Comparison of ENCODE assay signal across 9 mouse cellular contexts in genomic region chr2:181060127-181060526, GRCm38 (mm10). TPM values are rescaled to one million over a fixed set of nuclear protein-coding genes. Genes with fewer than 3 reads are reported as not detected.
DNase-seq lines count a peak whose midpoint lies in the region; ATAC-seq and TF ChIP-seq lines count a peak whose summit lies in the region.
"Had no signal": no experiment of that assay in that cellular context is flagged by ENCODE, and none has a peak within 500 bp of the region (broad histone marks: within the 10 kb centered on the region; RNA-seq: fewer than 3 reads in every experiment).

No protein-coding gene starts in this region.

- no peaks in the 10 kb centered on the region for H3K36me3 ChIP-seq in limb, embryonic 12.5 days
- H3K36me3 ChIP-seq in stomach, embryonic 16.5 days (ENCODE audit: control insufficient read depth, insufficient read depth, low read length) = no peaks in the 10 kb centered on the region
- H3K36me3 ChIP-seq: embryonic facial prominence, embryonic 13.5 days had no signal

- DNase-seq in 416B (ENCODE audit: low read depth) = peak; percentile 74
- peak; percentile 75 to 94 for DNase-seq in adrenal gland, adult (ENCODE audit: inconsistent age in 2 of 2, low spot score in 1 of 2)
- peak; percentile 70 for DNase-seq in gastrocnemius, postnatal 14 days
- DNase-seq in kidney, adult 9 months = peak; percentile 85
- peak; percentile 85 for DNase-seq in neural tube, embryonic 10.5 days (ENCODE audit: extremely low spot score, low spot score)

- ATAC-seq in limb, embryonic 12.5 days (ENCODE audit: insufficient number of reproducible peaks, insufficient read depth, low FRiP score, low TSS enrichment, low read depth) = peak; percentile 63; the same call in 1 of the 2 replicates
- peak; percentile 76; the same call in 1 of the 2 replicates for ATAC-seq in stomach, embryonic 16.5 days (ENCODE audit: insufficient read depth, low FRiP score)

- peak; percentile 97 for TF ChIP-seq CTCF in cortical plate, adult 2 months (IDR thresholded peaks at IDR 0.05; ENCODE audit: extremely low read depth, insufficient read depth, low read length)

- H3K4me3 ChIP-seq in cortical plate, adult 2 months (ENCODE audit: insufficient read depth, low read length) = no peak overlapping the region
- H3K4me3 ChIP-seq in limb, embryonic 12.5 days (replicated peaks) = no peak overlapping the region
- H3K4me3 ChIP-seq in stomach, embryonic 16.5 days (replicated peaks; ENCODE audit: low read length) = no peak overlapping the region
- H3K4me3 ChIP-seq: embryonic facial prominence, embryonic 13.5 days had no signal

- H3K27me3 ChIP-seq in limb, embryonic 12.5 days = peaks cover 8% of the 10 kb centered on the region
- H3K27me3 ChIP-seq in stomach, embryonic 16.5 days (ENCODE audit: control insufficient read depth, insufficient read depth, low read length) = no peaks in the 10 kb centered on the region

- no peaks in the 10 kb centered on the region for H3K4me1 ChIP-seq in cortical plate, adult 2 months (ENCODE audit: control insufficient read depth, insufficient read depth, low read length)
- peaks cover 11% of the 10 kb centered on the region; the same call in 1 of the 2 replicates for H3K4me1 ChIP-seq in limb, embryonic 12.5 days (replicated peaks)
- H3K4me1 ChIP-seq in stomach, embryonic 16.5 days (ENCODE audit: control insufficient read depth, insufficient read depth, low read length) = no peaks in the 10 kb centered on the region

- WGBS in limb, embryonic 12.5 days = 16% methylated on average over 5 of the region's 5 CpGs
- WGBS in stomach, embryonic 16.5 days = 15% methylated on average over 5 of the region's 5 CpGs

- TF ChIP-seq POLR2A in cortical plate, adult 2 months (IDR thresholded peaks at IDR 0.05; ENCODE audit: extremely low read depth, insufficient read depth, low read length) = no peak

- no peaks in the 10 kb centered on the region for H3K9me3 ChIP-seq in limb, embryonic 12.5 days
- H3K9me3 ChIP-seq in stomach, embryonic 16.5 days (replicated peaks; ENCODE audit: control insufficient read depth, low read length) = no peaks in the 10 kb centered on the region
- H3K9me3 ChIP-seq: embryonic facial prominence, embryonic 13.5 days had no signal

- H3K9ac ChIP-seq in limb, embryonic 12.5 days (replicated peaks) = no peak overlapping the region
- H3K9ac ChIP-seq in stomach, embryonic 16.5 days (ENCODE audit: low read length) = no peak overlapping the region
- H3K9ac ChIP-seq: embryonic facial prominence, embryonic 13.5 days had no signal

- H3K27ac ChIP-seq in cortical plate, adult 2 months (ENCODE audit: insufficient read depth, low read length) = no peak overlapping the region
- H3K27ac ChIP-seq in limb, embryonic 12.5 days = no peak overlapping the region
- H3K27ac ChIP-seq in stomach, embryonic 16.5 days (ENCODE audit: low read length) = no peak overlapping the region
- H3K27ac ChIP-seq: embryonic facial prominence, embryonic 13.5 days had no signal

- H3K4me2 ChIP-seq in limb, embryonic 12.5 days = no peak overlapping the region
- H3K4me2 ChIP-seq in stomach, embryonic 16.5 days (ENCODE audit: low read depth, low read length) = no peak overlapping the region
- H3K4me2 ChIP-seq: embryonic facial prominence, embryonic 13.5 days had no signal

- intact Hi-C loops in gastrocnemius, postnatal 14 days (cut with DNase I; ENCODE audit: low total_unique reads) = no loop called here

RNA-seq across cellular contexts. Expression of gene Chrna4, which starts 16.8 kb away (rescaled TPM):
- polyA plus RNA-seq in cortical plate, adult 2 months (2012; rRNA removed) = 17.6 and 17.7 TPM in 2 replicates
- total RNA-seq in gastrocnemius, postnatal 14 days (2021) = 1 to 10 TPM in 1 of 2 experiments, under 1 TPM in 1; 0.93 to 1.3 TPM
- 0.97 and 1.4 TPM in 2 replicates for polyA plus RNA-seq in limb, embryonic 12.5 days (2016; fragmentation: Nextera tagmentation; extraction: Ambion mirVana)
- 0.81 and 1.2 TPM in 2 replicates for polyA plus RNA-seq in stomach, embryonic 16.5 days (2015; fragmentation: Nextera tagmentation; extraction: Ambion mirVana)
